Mouse (Mus musculus): ENCODE measurements around the gene Mpc1. TPM values are rescaled to one million over a fixed set of nuclear protein-coding genes. Genes with fewer than 3 reads are reported as not detected.
"Not testable (repeated sequence)": the region's sequence is repeated elsewhere in the genome, so short reads cannot be mapped to it uniquely, and the experiment has no call there.

Mpc1 gene
- polyA plus RNA-seq, 1 experiment from 2014 or later = 134 TPM

GRCm38 (mm10) chr17:8305801-8306200 is 23.1 kb downstream of the Mpc1 start:
- WGBS = 32% methylated on average over 3 of the region's 3 CpGs
- H3K9ac ChIP-seq = no peak overlapping the region
- no peaks in the 10 kb centered on the region for H3K9me3 ChIP-seq (replicated peaks)
- H3K4me2 ChIP-seq (replicated peaks) = no peak overlapping the region
- H3K4me3 ChIP-seq = no peak overlapping the region
- no peak overlapping the region for H3K27ac ChIP-seq
- no peaks in the 10 kb centered on the region for H3K36me3 ChIP-seq
- H3K4me1 ChIP-seq = no peaks in the 10 kb centered on the region
- ATAC-seq (ENCODE audit: low FRiP score) = no peak
- H3K27me3 ChIP-seq = no peaks in the 10 kb centered on the region

GRCm38 (mm10) chr17:8310838-8311614 is 28.3 kb downstream of the Mpc1 start, which contains the start of gene Sft2d1:
Gene Sft2d1, plus strand, starts transcription at chr17:8311102.
- peak within 1 kb of the TSS; percentile 93 for H3K4me3 ChIP-seq
- WGBS = under 1% methylated on average over 51 of the region's 54 CpGs
- H3K4me2 ChIP-seq (replicated peaks) = peak within 1 kb of the TSS; percentile 61
- H3K27me3 ChIP-seq = no peaks in the 10 kb centered on the region
- H3K27ac ChIP-seq = peak within 1 kb of the TSS; percentile 69
- peak; percentile 93 for ATAC-seq (ENCODE audit: low FRiP score)
- peaks cover 16% of the 10 kb centered on the region for H3K4me1 ChIP-seq
- no peaks in the 10 kb centered on the region for H3K36me3 ChIP-seq
- no peaks in the 10 kb centered on the region for H3K9me3 ChIP-seq (replicated peaks)
- H3K9ac ChIP-seq = peak within 1 kb of the TSS; percentile 84

DNA sequence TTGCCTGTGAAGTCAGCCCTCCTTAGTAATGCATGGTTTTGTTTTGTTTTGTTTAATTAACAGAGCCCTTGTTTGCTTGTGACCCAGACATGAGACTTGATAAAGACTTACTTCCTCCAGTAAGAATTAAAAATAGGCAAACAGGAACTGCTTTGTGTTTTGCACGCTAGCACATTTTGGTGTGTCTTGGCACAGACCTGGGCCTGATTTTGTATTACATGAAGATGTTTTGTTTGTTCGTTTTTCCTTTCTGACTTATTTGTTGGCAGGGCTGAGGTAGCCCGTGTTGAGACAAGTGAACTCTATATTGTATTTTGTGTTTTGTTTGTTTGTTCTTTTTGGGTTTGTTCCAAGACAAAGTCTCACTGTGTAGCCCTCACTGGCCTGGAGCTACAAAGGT is 29.0 kb downstream of the Mpc1 start:
- Histone ChIP-seq H3K4me3 (peak overlapping the region; percentile 93), H3K9me3 (replicated peaks) (no peaks in the 10 kb centered on the region), H3K27me3 (no peaks in the 10 kb centered on the region), H3K27ac (no peak overlapping the region), H3K36me3 (no peaks in the 10 kb centered on the region), H3K9ac (peak overlapping the region; percentile 84), H3K4me1 (peaks cover 16% of the 10 kb centered on the region), H3K4me2 (replicated peaks) (peak overlapping the region; percentile 61)
- WGBS = 63% methylated on average over 3 of the region's 3 CpGs
- no peak for ATAC-seq (ENCODE audit: low FRiP score)

- Histone ChIP-seq H3K27me3 (no peaks in the 10 kb centered on the region), H3K4me2 (replicated peaks) (no peak overlapping the region), H3K9me3 (replicated peaks) (no peaks in the 10 kb centered on the region), H3K36me3 (0 out of 2 replicates have a peak, but pooled peaks cover 5% of the 10 kb centered on the region), H3K27ac (no peak overlapping the region), H3K4me1 (peaks cover 16% of the 10 kb centered on the region), H3K9ac (no peak overlapping the region), H3K4me3 (no peak overlapping the region)
- 93% methylated on average over 3 of the region's 3 CpGs for WGBS
- ATAC-seq (ENCODE audit: low FRiP score) = no peak
These were observed 31.3 kb downstream of the Mpc1 start for GRCm38 (mm10) chr17:8313976-8314375.

GRCm38 (mm10) chr17:8316251-8316650 is 33.5 kb downstream of the Mpc1 start:
- ATAC-seq (ENCODE audit: low FRiP score) = no peak
- Histone ChIP-seq H3K9me3 (replicated peaks) (no peaks in the 10 kb centered on the region), H3K27ac (no peak overlapping the region), H3K27me3 (no peaks in the 10 kb centered on the region), H3K36me3 (peaks cover 5% of the 10 kb centered on the region; the same call in 1 of the 2 replicates), H3K4me2 (replicated peaks) (no peak overlapping the region), H3K9ac (no peak overlapping the region), H3K4me1 (peaks cover 16% of the 10 kb centered on the region), H3K4me3 (no peak overlapping the region)
- WGBS = 94% methylated on average over 1 of the region's 1 CpGs

DNA sequence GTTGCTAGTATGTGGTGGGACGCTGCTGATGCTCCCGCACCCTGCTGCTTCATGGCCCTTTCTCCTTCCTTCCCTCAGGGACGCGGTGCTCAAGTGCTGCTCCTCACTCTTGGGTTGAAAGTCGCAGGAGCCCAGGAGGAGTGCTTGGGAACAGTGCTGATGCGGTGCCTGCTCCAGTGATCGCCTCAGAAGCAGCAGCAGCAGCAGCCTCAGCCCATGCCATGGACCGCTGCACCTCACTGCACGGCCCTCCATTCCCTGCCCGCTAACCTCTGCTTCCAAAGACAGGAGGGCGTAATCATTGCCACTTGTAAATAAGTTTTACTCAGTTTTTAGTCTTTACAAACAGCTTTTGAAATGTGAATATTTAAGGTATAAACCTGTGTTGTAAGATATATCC is 44.2 kb downstream of the Mpc1 start:
- ATAC-seq (ENCODE audit: low FRiP score); H3K4me2 ChIP-seq (replicated peaks); H3K27ac ChIP-seq; H3K9ac ChIP-seq; H3K27me3 ChIP-seq; H3K4me1 ChIP-seq; H3K9me3 ChIP-seq (replicated peaks); H3K4me3 ChIP-seq: not testable (repeated sequence)
- 92% methylated on average over 10 of the region's 11 CpGs for WGBS
- H3K36me3 ChIP-seq = peaks cover 18% of the 10 kb centered on the region

DNA sequence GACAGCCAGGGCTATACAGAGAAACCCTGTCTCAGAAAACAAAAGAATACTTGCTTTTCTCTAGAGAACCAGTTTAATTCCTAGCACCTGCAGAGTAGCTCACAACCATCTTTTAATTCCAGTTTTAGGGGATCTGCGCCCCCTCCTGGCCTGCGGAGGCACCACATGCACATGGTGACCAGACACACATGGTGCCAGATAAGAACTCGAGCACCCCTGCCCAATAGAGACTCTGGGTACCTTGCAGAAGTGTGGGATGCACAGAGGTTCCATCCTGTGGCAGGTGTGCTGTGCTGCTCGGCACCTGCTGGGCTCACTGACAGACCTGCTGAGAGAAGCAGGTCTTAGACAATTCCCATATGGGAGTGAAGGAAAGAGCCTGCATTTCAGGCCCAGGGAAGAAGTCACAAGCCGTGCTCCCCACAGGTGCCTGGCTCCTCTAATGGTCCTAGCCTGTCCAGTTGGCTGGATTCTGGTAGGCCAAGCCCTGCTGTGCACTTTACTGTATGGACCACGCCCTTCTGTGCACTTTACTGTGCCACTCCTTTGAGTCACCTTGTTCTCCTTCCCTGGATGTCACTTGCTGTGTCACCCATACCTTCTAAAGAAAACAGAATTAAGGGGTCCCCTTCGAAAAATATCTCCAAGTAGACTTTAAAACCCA is 45.9 kb downstream of the Mpc1 start:
- no peak for ATAC-seq (ENCODE audit: low FRiP score)
- Histone ChIP-seq H3K36me3 (peaks cover 13% of the 10 kb centered on the region), H3K27me3 (no peaks in the 10 kb centered on the region), H3K4me2 (replicated peaks) (no peak overlapping the region), H3K4me1 (no peaks in the 10 kb centered on the region), H3K4me3 (no peak overlapping the region), H3K9ac (no peak overlapping the region), H3K27ac (no peak overlapping the region), H3K9me3 (replicated peaks) (no peaks in the 10 kb centered on the region)
- WGBS = 71% methylated on average over 7 of the region's 7 CpGs

DNA sequence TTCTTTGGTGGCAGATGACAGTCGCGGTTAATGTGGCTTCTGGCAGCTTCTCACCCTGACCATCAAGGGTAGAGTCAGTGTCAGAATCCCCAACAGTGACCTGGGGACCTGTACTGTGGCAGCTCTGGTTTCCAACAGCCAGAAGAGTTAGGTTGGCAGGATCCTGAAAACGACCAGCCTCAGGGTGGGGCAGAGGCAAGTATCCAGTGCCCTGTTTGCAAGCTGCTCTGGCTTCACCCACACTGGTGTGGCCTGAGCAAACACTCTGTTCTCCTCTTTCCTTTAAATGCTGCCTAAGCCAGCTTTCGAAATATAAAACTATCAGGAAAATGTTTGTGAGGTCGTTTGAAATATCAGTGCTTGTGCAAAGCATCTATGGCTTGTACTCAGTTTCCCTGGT is 47.9 kb downstream of the Mpc1 start:
- 76% methylated on average over 5 of the region's 5 CpGs for WGBS
- H3K36me3 ChIP-seq = peaks cover 8% of the 10 kb centered on the region
- no peak for ATAC-seq (ENCODE audit: low FRiP score)

GRCm38 (mm10) chr17:8337159-8337558 is 54.5 kb downstream of the Mpc1 start, which contains the start of gene Prr18:
Gene Prr18, plus strand, starts transcription at chr17:8337459.
- not testable (repeated sequence) for H3K4me2 ChIP-seq (replicated peaks); ATAC-seq (ENCODE audit: low FRiP score); H3K9ac ChIP-seq; H3K9me3 ChIP-seq (replicated peaks); H3K27ac ChIP-seq; H3K36me3 ChIP-seq; H3K4me3 ChIP-seq
- peaks cover 21% of the 10 kb centered on the region for H3K4me1 ChIP-seq
- H3K27me3 ChIP-seq = peaks cover 39% of the 10 kb centered on the region
- 100% methylated on average over 1 of the region's 5 CpGs for WGBS

More for the DNA sequence above, 47.9 kb downstream of the Mpc1 start:
- Histone ChIP-seq H3K27ac (no peak overlapping the region), H3K9me3 (replicated peaks) (no peaks in the 10 kb centered on the region), H3K9ac (no peak overlapping the region), H3K27me3 (no peaks in the 10 kb centered on the region), H3K4me1 (no peaks in the 10 kb centered on the region), H3K4me2 (replicated peaks) (no peak overlapping the region), H3K4me3 (no peak overlapping the region)

GRCm38 (mm10) chr17:8339666-8340374 is 57.1 kb downstream of the Mpc1 start:
- no peak for ATAC-seq (ENCODE audit: low FRiP score)

DNA sequence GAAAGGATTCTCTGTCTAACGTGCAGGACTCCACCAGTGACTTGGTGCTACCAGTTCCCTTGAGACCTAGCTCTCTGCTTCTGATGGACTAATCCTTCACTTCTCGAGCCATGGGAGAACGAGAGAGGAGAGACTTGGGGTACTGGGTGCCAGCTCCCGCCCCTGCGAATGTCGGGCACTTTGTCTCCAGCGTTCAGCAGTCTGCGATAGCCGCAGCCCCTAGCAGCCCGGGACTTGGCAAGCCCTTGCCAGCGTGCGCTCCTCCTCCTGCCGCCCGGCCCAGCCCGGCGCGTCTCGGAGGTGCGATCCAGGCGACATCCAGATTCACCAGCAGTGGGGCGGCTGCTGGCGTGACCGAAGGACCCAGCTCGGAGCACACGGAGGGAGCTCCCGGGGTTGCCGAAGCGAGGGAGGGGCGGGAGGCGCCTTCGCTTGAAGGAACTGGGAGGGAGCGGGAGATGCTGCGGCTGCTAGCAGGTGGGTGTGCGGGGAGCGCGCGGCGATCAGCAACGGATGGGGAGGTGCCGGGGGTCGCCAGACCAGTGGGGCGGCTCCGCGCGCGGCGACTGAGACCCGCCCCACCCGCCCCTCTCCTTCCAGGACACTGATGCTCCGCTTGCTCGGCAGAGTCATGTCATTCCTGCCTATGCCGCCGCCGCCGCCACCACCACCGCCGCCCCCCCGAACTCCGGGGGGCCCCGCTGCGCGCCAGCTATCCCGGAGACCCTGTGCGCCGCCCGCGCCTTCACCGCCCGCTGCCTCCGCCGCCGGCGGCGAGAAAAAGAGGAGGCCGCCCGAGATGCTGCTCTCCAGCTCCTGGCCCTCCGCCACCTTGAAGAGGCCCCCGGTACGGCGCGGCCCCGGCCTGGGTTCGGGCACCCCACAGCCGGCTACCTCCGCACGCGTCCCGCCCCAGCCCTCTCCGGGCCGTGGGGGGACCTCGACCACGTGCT is 58.0 kb downstream of the Mpc1 start:
- H3K4me3 ChIP-seq = peak overlapping the region; percentile 61
- under 1% methylated on average over 67 of the region's 92 CpGs for WGBS
- no peaks in the 10 kb centered on the region for H3K9me3 ChIP-seq (replicated peaks)
- H3K36me3 ChIP-seq = no peaks in the 10 kb centered on the region
- peak overlapping the region; percentile 99 for H3K4me2 ChIP-seq (replicated peaks)
- peak overlapping the region; percentile 58 for H3K27ac ChIP-seq
- peak; percentile 89 for ATAC-seq (ENCODE audit: low FRiP score)
- peak overlapping the region; percentile 89 for H3K9ac ChIP-seq
- peaks cover 21% of the 10 kb centered on the region for H3K4me1 ChIP-seq
- H3K27me3 ChIP-seq = peaks cover 46% of the 10 kb centered on the region

More at GRCm38 (mm10) chr17:8339666-8340374, 57.1 kb downstream of the Mpc1 start:
- Histone ChIP-seq H3K9ac (peak overlapping the region; percentile 89), H3K4me3 (peak overlapping the region; percentile 61), H3K4me2 (replicated peaks) (peak overlapping the region; percentile 99), H3K9me3 (replicated peaks) (no peaks in the 10 kb centered on the region), H3K36me3 (no peaks in the 10 kb centered on the region), H3K4me1 (peaks cover 21% of the 10 kb centered on the region), H3K27ac (peak overlapping the region; percentile 58), H3K27me3 (peaks cover 46% of the 10 kb centered on the region)
- 21% methylated on average over 8 of the region's 8 CpGs for WGBS

Measured in hindbrain, embryonic 12.5 days (tissue).